Mouse (Mus musculus) thymus, postnatal 4 days (tissue): ENCODE measurements around the gene Ap1m2.
A peak's percentile ranks its signal among the peaks of the same experiment; 100 is the strongest.
"Not testable (repeated sequence)": the region's sequence is repeated elsewhere in the genome, so short reads cannot be mapped to it uniquely, and the experiment has no call there.

ENCODE experiments used
- DNase-seq: peaks from one replicate; pipeline ENCODE4 v3.0.0; 2021

Ap1m2 gene

DNA sequence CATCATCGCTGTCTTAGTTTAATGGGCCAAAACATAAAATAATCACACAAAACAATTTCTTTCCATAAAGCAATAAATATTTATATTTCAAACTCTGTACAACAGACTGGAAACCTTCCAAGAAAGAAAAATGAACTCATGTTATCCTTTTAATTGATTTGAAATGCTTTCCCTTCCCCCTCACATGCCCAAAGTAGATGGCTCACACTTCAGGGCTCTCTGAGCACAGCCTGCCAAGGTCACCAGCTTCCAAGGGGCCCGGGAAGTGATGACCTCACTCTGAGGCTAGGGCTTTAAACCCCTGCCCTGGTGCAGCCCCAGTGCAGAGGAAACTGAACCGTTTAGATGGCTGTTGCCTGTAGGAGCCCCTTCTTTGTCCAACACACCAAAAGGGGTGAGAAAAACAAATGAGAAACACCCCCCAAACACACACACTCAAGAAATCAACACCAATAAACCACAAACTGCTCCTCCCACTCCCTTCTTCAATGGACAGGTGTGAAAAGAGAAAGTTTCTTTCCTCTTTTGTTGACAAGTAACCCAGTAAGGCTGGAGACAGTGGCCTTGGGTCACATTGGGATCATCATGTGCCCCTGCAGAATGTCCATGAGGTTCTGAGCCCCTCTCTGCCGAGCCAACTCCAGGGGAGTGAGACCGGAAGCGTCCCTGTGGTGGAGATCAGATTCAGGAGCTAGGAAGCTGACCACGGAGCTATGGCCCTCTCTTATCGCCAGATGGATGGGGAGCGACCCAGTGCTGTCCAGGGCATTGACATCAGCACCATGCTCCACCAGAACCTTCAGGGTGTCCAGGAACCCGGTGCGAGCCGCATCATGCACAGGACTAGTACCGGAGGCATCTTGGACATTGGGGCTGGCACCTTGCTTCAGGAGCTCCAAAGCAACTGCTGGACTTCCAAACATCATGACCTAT is 23.5 kb downstream of the Ap1m2 start:
- peak; percentile 69 for DNase-seq

DNA sequence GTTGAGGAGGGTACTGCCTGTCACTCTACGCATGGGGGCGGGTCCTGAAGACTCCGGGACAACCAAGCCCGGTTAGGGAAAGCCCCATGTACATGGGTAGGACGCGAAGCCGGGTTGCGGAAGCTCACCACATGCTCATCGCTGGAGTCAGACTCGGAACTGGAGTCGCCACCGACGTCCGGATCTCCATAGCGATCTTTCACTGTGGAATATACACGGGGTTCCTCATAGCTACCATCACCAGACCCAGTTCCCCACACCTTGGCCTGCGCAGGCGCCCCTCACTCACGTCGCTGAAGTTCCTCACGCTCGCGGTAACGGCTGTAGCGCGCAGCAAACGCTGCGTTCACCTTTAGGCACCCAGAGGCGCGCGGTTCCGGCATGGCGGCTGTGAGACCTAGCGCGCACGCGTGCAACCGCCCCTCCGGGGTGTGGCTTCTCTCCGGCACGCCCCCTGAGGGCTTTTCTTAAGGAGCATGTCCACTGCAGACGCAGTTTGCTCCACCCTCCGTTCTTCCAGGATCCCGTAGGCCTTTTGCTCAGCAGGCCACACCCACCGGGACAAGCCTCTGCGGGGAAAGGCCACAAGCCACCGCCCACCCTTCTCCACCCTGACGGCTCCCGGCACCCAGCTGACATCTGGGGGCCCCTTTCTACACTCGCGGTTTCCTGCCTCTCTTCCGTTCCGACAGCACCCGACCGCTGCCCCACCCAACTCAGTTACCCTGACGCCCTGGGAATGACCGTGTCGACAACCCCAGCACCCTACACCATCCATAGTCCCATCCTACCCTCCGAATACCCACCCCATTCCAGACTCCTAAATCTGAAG is 24.4 kb downstream of the Ap1m2 start, which contains the start of gene Kri1:
TSS of gene Kri1 (minus strand) at position 399 of the 832 bp plus-strand sequence.
- peak; percentile 98 for DNase-seq

DNA sequence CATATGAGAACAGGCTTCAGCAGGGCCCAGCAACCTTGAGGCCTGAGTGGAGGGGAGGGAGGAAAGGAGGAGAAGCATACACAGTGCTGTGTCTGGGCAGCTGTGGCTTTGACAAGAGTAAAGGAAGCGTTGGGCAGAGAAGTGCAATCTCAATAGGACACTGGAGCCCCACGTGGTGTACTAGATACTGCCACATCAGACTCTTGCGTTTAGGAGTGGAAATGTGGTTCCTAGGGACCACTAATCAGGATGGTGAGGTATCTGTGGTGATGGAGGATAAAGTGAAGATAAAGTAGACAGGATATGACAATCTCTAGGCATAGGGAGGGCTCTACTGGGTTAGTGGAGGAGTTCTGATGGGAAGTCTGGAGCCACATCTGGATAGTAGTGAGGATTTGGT is 25.4 kb downstream of the Ap1m2 start:
- DNase-seq = no peak

DNA sequence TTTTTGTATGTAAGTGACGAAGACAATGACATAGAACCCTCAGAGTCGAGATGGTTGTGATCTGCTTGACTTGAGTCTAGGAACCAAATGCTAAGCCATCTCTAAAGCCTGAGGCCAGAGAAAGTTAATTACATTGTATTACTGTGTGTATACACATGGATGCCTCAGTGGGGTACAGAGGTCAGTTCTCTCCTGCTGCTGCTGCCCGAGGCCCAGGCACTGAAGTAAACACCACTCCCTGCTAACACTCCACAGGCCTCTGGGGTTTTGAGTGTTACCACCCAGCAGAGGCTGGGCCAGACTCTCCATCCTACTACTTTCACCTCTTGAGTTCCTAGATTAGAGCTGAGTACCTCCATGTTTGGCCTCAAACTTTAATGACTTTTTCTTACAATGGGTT is 28.1 kb downstream of the Ap1m2 start:
- no peak for DNase-seq

DNA sequence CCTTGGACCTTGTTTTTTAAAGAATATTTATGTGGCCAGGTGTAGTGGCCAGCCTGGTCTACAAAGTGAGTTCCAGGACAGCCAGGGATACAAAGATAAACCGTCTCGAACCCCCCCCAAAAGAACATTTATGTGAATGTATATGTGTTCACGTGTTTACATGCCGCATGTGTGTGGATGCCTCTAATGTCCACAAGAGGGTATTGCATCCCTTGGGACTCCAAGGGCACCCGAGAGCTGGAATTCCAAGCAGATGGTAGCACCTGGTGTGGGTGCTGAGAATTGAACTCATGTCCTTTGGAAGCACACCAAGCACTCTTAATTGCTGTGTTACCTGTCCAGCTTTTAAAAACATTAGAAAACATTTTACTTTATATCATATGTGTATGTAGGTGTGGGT is 28.5 kb downstream of the Ap1m2 start:
- DNase-seq = no peak

DNA sequence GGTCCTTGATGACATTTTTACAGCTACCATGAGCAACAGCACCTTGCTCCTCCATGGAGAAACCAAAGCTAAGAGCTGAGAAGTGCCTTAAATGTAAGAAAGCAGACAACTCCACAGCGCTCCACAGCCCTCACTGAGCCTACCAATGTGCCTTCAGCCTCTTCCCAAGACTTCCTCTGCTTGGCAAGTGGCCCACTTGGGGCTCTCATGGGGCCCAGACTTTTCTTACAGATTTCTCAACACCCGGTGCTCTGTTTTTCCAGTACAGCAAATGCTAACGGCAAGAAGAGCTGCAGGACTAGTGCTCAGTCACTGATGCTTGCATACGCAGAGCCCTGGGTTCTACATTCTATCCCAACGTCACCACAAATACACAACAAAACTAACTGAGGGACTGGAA is 34.4 kb downstream of the Ap1m2 start:
- DNase-seq = no peak

DNA sequence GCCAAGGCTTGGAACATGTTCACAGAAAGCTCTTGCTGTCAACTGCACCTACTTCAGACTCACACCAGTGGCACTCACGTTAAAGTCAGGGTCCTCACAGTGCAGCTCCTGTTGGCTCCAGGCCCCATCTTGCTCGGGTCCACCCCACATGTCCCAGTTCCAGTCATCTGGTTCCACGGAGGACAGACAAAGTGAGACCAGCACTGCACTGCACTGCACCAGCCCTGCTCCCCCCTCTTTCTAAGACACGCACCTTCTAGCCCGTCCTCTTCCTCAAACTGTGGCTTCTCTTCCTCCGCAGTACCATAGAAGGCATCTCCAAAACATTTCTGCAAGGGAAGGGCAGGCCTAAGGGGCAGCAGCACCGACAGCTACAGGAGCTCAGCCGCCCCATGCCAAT is 35.8 kb downstream of the Ap1m2 start:
- no peak for DNase-seq

DNA sequence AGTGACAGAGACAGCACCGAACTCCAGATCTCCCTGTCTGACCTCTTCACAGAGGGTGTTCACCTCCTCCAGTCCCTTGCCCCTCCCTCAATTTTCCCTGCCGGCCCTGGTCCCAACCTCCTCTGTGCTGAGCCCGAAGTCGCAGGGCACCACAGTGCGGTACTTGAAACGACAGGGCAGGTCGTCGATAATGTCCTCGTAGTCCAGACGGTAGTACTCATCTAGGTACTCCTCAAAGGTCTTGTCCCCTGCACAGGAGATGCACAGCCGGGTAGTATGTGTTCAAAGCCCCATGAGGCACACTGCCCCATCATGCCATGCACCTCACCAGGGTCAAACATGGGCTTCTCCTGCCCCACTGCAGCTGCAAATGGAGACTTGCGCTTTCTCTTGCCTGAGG is 36.4 kb downstream of the Ap1m2 start:
- DNase-seq = no peak

DNA sequence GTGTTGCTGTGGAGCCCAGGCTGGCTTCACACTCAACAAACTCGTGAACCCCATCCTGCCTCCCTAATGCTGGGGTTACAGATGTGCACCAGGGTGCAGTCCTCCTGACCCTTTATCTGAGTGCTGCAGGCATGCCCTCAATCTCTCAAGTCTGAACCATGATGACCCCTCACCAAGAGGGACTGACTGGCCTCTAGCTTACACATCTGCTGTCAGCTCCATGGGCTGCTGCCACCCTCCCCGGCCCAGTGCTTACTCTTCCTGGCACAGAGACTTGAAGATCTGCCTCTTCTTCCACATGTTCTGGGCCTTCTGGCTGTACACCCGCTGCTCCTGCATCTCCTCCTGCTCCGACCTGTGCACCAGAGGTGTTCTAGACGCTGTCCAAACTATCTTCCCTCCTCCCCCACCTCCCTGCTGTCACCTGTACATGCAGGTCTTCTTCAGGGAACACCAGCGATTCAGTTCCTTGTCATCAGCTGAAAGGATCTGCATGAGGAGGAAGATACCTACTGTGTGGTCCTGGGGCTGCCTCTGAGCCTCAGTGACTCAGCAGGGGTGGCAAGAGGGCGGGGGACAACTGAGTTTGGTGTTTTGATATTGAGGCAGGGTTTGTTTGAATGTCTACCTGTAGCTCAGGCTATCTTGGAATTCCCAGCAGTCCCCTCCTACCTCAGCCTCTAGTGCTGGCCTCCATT is 37.0 kb downstream of the Ap1m2 start:
- no peak for DNase-seq

DNA sequence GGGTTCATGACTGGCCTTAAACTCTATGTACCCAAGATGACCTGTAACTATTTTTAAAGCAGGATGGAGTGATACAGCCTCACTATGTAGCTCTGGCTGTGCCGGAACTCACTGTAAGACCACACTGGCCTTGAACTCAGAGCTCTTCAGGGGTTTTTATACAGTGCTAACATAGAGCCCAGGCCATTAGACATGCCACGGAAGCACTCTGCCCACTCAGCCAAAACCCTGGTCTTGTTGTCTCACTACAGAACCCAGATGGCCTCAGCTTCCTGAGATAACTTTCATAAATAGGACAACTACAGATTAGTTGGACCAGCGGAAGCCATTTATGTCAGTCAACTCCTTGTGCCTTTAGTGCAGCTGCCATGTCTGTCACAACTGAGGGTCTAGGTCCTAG is 37.8 kb downstream of the Ap1m2 start:
- no peak for DNase-seq

DNA sequence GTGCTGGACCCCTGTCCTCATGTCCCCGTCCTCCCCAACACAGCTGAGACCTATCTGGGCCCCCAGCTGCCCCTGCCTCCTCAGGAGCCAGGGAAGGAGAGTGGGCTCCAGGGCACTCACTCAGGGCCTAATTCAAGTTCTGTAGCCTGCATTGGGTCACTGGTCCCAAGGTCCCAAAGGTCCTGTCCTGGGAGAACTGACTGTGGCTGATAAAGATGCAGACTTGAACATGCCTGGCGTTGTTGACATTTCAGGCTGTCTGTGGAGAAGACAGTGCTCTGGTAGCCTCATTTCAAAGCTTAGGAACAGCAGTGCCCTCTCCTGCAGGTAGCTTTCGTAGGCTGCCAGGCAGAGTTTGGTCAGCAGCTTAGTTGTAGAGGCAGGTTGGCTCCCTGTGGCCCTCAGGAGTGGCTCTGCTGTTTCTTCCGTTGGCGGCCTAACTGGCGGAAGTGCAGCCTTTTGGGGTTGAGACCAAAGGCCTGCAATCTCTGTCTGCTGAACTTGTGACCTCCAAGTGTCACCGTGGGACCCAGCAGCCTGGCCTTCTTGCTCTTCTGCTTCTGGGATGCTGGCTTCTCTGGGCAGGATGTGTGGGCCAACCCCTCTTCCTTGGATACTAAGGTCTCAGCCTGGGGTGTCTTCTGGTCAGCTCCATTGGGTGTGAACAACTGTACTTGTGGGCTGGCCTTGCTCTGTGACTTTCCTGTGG is 38.5 kb downstream of the Ap1m2 start:
- DNase-seq = no peak

DNA sequence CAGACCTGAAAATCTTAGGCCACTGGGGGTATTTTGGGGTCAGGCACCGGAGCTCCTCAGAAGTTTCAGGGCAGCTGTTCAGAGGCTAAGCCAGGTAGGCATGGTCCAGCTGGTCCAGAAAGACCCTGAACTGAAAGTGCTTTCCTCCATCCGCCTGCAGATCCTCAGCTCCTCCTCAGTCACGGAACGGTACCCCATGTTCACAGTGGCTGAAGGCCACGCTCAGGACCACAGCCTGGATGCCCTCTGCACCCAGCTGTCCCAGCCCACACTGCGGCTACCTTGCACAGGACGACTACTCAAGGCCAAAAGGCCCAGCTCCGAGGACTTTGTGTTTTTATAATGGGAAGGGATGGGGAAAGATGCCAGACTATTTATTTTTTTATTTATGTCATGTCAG is 39.0 kb downstream of the Ap1m2 start:
- no peak for DNase-seq

DNA sequence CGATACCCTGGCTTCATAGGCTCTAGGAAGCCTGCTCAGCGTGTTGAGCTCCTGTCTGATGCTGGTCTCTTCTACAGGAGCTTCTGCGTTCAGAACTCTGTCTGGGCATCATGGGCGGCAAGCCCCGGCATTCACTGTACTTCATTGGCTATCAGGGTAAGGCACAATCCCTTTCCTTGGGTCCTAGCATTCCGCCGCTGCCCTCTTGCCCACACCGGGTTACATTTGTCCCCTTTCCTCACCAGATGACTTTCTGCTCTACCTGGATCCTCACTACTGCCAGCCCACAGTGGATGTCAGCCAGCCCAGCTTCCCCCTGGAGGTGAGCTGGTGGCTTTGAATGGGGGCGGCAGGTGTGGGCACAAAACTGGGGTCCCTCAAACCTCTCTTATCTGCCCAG is 39.7 kb downstream of the Ap1m2 start:
- no peak for DNase-seq

DNA sequence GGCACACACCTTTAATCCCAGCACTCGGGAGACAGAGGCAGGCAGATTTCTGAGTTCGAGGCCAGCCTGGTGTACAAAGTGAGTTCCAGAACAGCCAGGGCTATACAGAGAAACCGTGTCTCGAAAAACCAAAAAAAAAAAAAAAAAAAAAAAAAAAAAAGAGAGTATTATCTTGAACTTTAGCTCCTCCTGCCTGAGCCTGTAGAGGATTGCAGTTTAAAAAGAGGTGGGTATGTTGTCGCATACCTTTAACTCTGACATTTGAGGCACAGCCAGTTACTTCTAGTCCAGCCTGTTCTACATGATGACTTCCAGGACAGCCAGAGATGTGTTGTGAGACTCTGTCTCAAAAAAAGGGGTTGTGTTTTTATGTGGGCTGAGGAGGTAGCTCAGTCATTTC is 42.5 kb downstream of the Ap1m2 start:
- not testable (repeated sequence) for DNase-seq

DNA sequence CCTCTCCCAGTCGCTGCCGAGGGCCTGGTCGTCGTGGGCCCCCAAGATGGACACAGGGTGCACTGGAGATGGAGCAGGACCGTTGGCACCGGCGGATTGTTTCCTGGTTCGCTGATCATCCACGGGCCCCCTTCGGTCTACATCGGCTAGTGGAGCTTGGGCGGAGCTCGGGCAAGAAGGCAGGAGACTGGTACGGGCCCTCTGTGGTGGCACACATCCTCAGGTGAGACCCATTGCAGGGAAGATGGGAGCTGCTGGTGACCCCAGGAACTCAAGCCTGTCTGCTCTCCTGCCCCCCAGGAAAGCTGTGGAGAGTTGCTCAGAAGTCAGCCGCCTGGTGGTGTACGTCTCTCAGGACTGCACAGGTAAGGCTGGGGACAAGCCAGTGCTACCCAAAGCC is 43.8 kb downstream of the Ap1m2 start:
- DNase-seq = no peak

DNA sequence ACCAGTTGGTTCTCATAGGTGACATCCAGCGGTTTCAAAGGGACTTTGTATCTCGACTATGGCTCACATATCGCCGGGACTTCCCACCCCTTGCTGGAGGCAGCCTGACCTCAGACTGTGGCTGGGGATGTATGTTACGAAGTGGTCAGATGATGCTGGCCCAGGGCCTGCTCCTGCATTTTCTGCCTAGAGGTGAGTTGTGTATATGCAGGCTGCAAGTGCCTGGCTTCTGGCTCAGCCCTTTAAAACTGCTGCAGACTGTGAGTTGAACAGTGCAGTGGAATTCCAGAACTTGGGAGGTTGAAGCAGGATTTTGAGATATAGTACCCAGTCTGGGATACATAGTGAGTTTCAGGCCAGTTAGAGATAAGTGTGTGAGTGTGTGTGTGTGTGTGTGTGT is 45.2 kb downstream of the Ap1m2 start:
- DNase-seq = no peak

DNA sequence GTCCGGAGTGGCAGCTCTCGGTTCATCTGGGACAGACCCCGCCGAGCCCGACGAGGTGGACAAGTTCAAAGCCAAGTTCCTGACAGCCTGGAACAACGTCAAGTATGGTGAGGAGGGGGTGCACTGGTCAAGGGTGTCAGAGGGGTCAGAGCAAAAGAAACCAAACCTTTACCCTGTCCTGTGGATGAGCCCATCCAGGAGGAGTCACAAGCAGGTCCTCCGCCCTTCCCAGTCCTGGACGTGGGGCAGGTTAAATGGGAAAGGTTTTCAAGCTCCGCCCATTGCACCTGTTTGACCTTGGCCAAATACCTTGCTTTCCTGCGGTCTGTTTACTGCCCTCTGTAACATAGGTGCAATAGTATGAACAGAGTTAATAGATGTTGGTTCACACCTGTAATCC is 46.5 kb downstream of the Ap1m2 start:
- no peak for DNase-seq

DNA sequence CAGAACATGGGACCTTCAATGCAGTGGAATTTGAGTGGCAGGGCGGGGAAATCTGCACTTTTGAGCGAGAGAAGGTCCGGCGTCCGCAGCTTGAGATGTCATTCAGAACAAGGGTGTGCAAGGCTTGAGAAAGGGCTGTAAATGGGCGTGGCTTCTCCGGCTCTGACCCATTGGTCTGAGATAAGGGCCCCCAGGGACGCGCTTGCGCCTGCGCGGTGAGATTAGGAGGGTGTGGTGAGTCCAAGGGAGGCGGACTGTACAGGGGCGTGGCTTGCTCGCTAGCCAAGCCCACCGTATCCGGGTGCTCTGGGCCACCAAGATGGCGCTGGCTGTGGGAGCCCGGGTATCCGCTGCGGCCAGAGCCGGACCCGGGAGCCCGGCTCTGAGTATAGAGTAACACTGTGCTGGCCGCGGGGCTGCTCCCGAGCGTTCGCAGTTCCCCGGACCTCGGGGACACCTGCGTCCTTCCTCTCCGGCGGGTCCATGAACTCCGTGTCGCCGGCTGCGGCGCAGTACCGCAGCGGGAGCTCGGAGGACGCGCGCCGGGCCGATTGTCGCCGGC is 47.1 kb downstream of the Ap1m2 start, which contains the start of gene Atg4d:
TSS of gene Atg4d (plus strand) at position 294 of the 562 bp plus-strand sequence.
- DNase-seq = peak; percentile 94

DNA sequence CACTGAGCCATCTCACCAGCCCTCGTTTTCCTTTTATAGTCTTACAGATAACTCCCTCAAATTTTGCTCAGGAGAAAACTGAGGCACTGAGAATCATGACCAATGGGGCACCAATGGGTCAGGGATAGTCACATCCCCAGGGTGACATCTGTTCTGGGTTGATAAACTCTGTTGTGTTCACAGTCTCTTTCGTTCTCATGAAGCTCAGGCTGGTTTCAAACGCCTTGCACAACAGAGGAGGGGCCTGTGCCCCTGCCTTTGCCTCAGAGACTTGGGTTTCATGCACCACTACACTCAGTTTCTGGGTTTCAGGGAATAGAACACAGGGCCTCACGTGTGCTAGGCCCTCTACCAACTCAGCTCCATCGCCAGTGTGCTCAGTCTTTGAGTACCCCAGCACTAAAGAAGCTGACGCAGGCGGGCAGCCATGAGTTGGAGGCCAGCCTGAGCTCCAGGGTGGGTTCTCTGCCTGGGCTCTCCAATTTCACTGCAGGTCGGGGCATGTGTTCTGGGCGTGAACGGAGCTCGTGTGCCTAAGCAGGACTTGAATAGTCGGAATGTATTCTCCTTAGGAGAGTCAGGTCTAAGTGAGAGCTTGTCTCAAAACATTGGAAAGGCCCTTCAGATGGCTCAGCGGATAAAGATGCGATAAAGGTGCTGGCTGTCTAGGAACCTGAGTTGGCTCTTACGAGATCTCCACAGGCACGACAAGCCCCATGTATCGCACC is 47.7 kb downstream of the Ap1m2 start:
- no peak for DNase-seq

DNA sequence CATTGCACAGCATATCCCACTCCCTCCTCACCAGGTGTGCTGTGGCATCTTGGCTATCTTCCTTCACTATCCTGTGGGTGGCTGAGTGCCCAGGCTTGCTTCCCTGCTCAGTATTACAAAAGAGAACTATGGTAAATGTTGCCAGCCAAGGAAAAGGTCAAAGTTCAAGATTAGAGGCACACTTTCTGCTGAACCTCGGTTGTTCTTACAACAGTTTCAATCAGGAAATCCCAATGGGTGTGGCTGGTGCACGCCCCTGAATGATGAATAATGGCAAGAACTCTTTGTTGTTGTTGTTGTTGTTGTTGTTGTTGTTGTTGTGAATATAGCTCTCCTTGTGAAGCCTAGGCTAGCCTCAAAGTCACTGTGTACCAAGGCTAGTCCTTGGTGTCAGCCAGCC is 50.3 kb downstream of the Ap1m2 start:
- no peak for DNase-seq

DNA sequence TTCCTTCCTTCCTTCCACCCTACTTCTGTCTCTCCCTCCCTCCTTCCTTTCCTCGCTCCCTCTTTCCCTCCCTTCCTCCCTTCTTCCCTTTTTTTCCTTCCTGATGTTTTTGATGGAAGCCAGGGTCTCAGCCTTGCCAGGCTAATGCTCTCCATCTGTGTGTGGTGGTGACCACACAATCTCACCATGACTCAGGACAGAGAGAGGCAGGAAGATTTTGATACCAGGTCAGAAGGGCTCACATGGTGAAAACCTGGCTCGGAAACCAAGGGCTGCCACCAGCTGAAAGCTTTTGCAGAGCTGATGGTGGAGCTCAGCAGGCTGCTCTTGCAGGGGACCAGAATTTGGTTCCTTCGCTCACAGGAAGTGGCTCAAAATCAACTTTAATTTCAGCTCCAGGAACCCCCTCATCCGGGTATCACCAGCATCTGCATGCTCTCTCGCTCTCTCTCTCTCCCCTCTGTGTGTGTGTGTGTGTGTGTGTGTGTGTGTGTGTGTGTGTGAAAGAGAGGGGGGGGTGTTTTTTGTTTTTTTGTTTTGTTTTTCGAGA is 51.6 kb downstream of the Ap1m2 start:
- DNase-seq = no peak
